Mouse (Mus musculus): ENCODE measurements around the gene Anapc15-ps. TPM values are rescaled to one million over a fixed set of nuclear protein-coding genes. Genes with fewer than 3 reads are reported as not detected.

The Anapc15-ps gene
- polyA plus RNA-seq (2012; ENCODE audit: insufficient read depth, insufficient read length, missing spikeins) = not detected in 2 replicates

- no peak within 1 kb of the TSS for H3K4me3 ChIP-seq (ENCODE audit: insufficient read depth, low read length)
- TF ChIP-seq POLR2A (IDR thresholded peaks at IDR 0.05; ENCODE audit: borderline replicate concordance, low read depth, low read length) (no peak), CTCF (IDR thresholded peaks at IDR 0.05; ENCODE audit: low read depth, low read length) (no peak)
- peaks cover 14% of the 10 kb centered on the region for H3K4me1 ChIP-seq (ENCODE audit: control insufficient read depth, insufficient read depth, low read length)
- no peak within 1 kb of the TSS for H3K27ac ChIP-seq (ENCODE audit: insufficient read depth, low read depth, low read length)
These were observed at the start of gene Anapc15-ps for GRCm38 (mm10) chr10:95673351-95673750. Gene Anapc15-ps, minus strand, starts transcription at chr10:95673451.

- Histone ChIP-seq H3K4me3 (ENCODE audit: insufficient read depth, low read length) (no peak overlapping the region), H3K27ac (ENCODE audit: insufficient read depth, low read depth, low read length) (no peak overlapping the region), H3K4me1 (ENCODE audit: control insufficient read depth, insufficient read depth, low read length) (no peaks in the 10 kb centered on the region)
- TF ChIP-seq CTCF (IDR thresholded peaks at IDR 0.05; ENCODE audit: low read depth, low read length) (no peak), POLR2A (IDR thresholded peaks at IDR 0.05; ENCODE audit: borderline replicate concordance, low read depth, low read length) (no peak)
These were observed 49.0 kb upstream of the Anapc15-ps start for GRCm38 (mm10) chr10:95722203-95722611.

GRCm38 (mm10) chr10:95720181-95720798 is 47.0 kb upstream of the Anapc15-ps start:
- TF ChIP-seq POLR2A (IDR thresholded peaks at IDR 0.05; ENCODE audit: borderline replicate concordance, low read depth, low read length) (no peak), CTCF (IDR thresholded peaks at IDR 0.05; ENCODE audit: low read depth, low read length) (no peak)
- Histone ChIP-seq H3K27ac (ENCODE audit: insufficient read depth, low read depth, low read length) (no peak overlapping the region), H3K4me1 (ENCODE audit: control insufficient read depth, insufficient read depth, low read length) (no peaks in the 10 kb centered on the region), H3K4me3 (ENCODE audit: insufficient read depth, low read length) (no peak overlapping the region)

- Histone ChIP-seq H3K27ac (ENCODE audit: insufficient read depth, low read depth, low read length) (no peak overlapping the region), H3K4me1 (ENCODE audit: control insufficient read depth, insufficient read depth, low read length) (no peaks in the 10 kb centered on the region), H3K4me3 (ENCODE audit: insufficient read depth, low read length) (no peak overlapping the region)
- TF ChIP-seq POLR2A (IDR thresholded peaks at IDR 0.05; ENCODE audit: borderline replicate concordance, low read depth, low read length) = no peak
- no peak for TF ChIP-seq CTCF (IDR thresholded peaks at IDR 0.05; ENCODE audit: low read depth, low read length)
These were observed 46.2 kb upstream of the Anapc15-ps start for GRCm38 (mm10) chr10:95719472-95719871.

- Histone ChIP-seq H3K4me3 (ENCODE audit: insufficient read depth, low read length) (no peak overlapping the region), H3K4me1 (ENCODE audit: control insufficient read depth, insufficient read depth, low read length) (no peaks in the 10 kb centered on the region), H3K27ac (ENCODE audit: insufficient read depth, low read depth, low read length) (no peak overlapping the region)
- TF ChIP-seq POLR2A (IDR thresholded peaks at IDR 0.05; ENCODE audit: borderline replicate concordance, low read depth, low read length) = no peak
- no peak for TF ChIP-seq CTCF (IDR thresholded peaks at IDR 0.05; ENCODE audit: low read depth, low read length)
These were observed 45.5 kb upstream of the Anapc15-ps start for GRCm38 (mm10) chr10:95718760-95719159.

GRCm38 (mm10) chr10:95717106-95717680 is 43.9 kb upstream of the Anapc15-ps start:
- H3K4me3 ChIP-seq (ENCODE audit: insufficient read depth, low read length) = no peak overlapping the region
- H3K4me1 ChIP-seq (ENCODE audit: control insufficient read depth, insufficient read depth, low read length) = no peaks in the 10 kb centered on the region
- no peak overlapping the region for H3K27ac ChIP-seq (ENCODE audit: insufficient read depth, low read depth, low read length)
- TF ChIP-seq CTCF (IDR thresholded peaks at IDR 0.05; ENCODE audit: low read depth, low read length) = no peak
- no peak for TF ChIP-seq POLR2A (IDR thresholded peaks at IDR 0.05; ENCODE audit: borderline replicate concordance, low read depth, low read length)

GRCm38 (mm10) chr10:95715687-95716086 is 42.4 kb upstream of the Anapc15-ps start:
- Histone ChIP-seq H3K4me1 (ENCODE audit: control insufficient read depth, insufficient read depth, low read length) (no peaks in the 10 kb centered on the region), H3K27ac (ENCODE audit: insufficient read depth, low read depth, low read length) (no peak overlapping the region), H3K4me3 (ENCODE audit: insufficient read depth, low read length) (no peak overlapping the region)
- TF ChIP-seq POLR2A (IDR thresholded peaks at IDR 0.05; ENCODE audit: borderline replicate concordance, low read depth, low read length) = no peak
- no peak for TF ChIP-seq CTCF (IDR thresholded peaks at IDR 0.05; ENCODE audit: low read depth, low read length)

- TF ChIP-seq POLR2A (IDR thresholded peaks at IDR 0.05; ENCODE audit: borderline replicate concordance, low read depth, low read length) (no peak), CTCF (IDR thresholded peaks at IDR 0.05; ENCODE audit: low read depth, low read length) (no peak)
- Histone ChIP-seq H3K4me1 (ENCODE audit: control insufficient read depth, insufficient read depth, low read length) (no peaks in the 10 kb centered on the region), H3K27ac (ENCODE audit: insufficient read depth, low read depth, low read length) (no peak overlapping the region), H3K4me3 (ENCODE audit: insufficient read depth, low read length) (no peak overlapping the region)
These were observed 39.0 kb upstream of the Anapc15-ps start for GRCm38 (mm10) chr10:95712221-95712620.

- H3K27ac ChIP-seq (ENCODE audit: insufficient read depth, low read depth, low read length) = no peak overlapping the region
- no peak overlapping the region for H3K4me3 ChIP-seq (ENCODE audit: insufficient read depth, low read length)
- TF ChIP-seq POLR2A (IDR thresholded peaks at IDR 0.05; ENCODE audit: borderline replicate concordance, low read depth, low read length) (no peak), CTCF (IDR thresholded peaks at IDR 0.05; ENCODE audit: low read depth, low read length) (no peak)
- no peaks in the 10 kb centered on the region for H3K4me1 ChIP-seq (ENCODE audit: control insufficient read depth, insufficient read depth, low read length)
These were observed 36.8 kb upstream of the Anapc15-ps start for GRCm38 (mm10) chr10:95709903-95710660.
